Mouse (Mus musculus): ENCODE results near the gene Arhgef28.
"Not testable (repeated sequence)": the region's sequence is repeated elsewhere in the genome, so short reads cannot be mapped to it uniquely, and the experiment has no call there.

GRCm38 (mm10) chr13:98018837-98019236 lies 187.4 kb downstream of the Arhgef28 start:
- not testable (repeated sequence) for TF ChIP-seq CTCF (IDR thresholded peaks at IDR 0.05; ENCODE audit: low read depth, low read length); POLR2A (IDR thresholded peaks at IDR 0.05; ENCODE audit: insufficient read depth, low read length); EP300 (IDR thresholded peaks at IDR 0.05; ENCODE audit: insufficient read depth, low read depth, low read length)
